Mouse (Mus musculus) gastrocnemius, postnatal 10 days (tissue): Measurements from ENCODE around the gene Spns1. TPM values are rescaled to one million over a fixed set of nuclear protein-coding genes. Genes with fewer than 3 reads are reported as not detected.
"Not testable (repeated sequence)": the region's sequence is repeated elsewhere in the genome, so short reads cannot be mapped to it uniquely, and the experiment has no call there.

Source experiments
- DNase-seq: peaks from one replicate; pipeline ENCODE4 v3.0.0; 2021; ENCODE audit warnings: mixed read lengths
- microRNA-seq, 2 experiments: library from miRNA; unstranded; fragments of <30 nt; microRNA quantifications; one replicate each; pipeline ENCODE4 v1.2.0; 2021
- total RNA-seq, 2 experiments: library from RNA; stranded (reverse); gene quantifications; 2 replicates each; pipeline ENCODE4 v1.2.3; 2021

Spns1 gene
- total RNA-seq, 2 experiments from 2014 or later: 25.1 to 28.0 TPM

DNA sequence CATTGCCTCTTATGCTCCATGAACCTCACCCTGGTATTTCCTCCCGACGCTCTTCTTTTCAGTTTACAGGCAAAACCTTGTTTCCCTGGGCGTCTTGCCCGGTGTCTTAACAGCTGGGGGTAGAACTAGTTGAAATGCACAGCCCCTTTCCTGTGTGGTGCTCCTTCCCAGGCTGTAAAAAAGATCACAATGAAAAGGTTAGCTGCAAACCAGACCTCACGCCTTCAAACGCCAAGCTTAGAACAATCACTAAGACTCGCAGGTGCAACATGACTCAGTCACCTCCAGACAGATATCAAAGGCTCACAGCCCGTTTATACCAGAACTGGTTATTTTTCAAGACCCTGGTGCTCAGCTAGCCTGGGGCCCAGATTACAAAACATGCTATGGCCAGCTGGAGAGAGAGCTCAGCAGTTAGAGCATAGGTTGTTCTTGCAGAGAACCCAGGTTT lies 37.7 kb downstream of the Spns1 start:
- DNase-seq: no peak

DNA sequence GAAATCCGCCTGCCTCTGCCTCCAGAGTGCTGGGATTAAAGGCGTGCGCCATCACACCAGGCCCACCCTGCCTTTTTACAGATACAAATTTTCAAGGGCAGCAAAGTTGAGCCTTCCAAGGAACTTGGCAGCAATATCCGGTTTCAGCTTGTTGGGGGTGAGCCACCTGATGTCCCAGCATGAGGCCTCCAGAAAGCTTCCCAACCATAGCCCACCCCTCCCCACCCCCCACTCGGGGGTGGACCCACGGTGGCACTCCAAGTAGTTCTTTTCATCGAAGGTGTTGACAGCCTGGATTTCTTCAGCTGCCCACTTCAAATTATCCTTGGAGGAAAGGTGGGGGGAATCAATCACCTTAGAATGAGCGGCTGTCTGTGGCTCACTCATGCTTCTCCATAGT lies 38.3 kb downstream of the Spns1 start:
- no peak for DNase-seq

DNA sequence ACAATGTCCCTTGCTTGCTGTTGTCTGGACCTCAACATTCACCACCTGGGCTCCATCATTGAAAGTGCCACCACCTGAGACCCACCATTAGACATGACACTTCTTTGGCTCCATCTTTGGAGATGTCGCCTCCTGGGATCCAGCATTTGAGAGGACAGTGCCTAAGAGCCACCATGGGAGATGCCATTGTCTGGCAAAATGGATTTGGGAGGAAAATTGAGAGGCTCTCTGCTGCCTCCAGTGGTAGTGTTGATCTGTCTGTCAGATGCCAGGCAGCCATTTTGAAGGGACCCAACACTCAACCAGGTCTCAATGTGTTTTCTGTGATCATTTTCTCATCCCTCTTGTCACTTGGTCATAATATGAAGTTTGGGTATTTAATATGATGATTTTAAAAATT lies 41.7 kb downstream of the Spns1 start:
- no peak for DNase-seq

DNA sequence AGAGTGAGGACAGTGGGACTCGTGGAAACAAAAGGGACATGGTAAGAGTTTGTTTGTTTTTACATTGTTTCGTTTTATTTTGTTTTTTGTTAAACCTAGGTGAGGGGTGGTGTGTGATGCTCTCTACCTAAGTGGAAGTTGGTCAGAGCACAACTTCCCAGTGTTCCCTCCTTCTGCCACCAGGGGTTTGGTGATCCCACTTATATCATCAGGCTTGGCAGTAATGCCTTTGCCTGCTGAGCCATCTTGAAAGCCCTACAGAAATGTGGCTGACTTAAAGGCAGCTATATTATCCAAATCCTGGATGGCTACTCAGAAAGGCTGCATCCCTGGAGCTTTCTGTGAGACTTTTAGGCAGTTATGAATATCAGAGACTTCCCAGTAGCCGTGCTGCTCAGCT lies 44.6 kb downstream of the Spns1 start:
- DNase-seq: no peak

DNA sequence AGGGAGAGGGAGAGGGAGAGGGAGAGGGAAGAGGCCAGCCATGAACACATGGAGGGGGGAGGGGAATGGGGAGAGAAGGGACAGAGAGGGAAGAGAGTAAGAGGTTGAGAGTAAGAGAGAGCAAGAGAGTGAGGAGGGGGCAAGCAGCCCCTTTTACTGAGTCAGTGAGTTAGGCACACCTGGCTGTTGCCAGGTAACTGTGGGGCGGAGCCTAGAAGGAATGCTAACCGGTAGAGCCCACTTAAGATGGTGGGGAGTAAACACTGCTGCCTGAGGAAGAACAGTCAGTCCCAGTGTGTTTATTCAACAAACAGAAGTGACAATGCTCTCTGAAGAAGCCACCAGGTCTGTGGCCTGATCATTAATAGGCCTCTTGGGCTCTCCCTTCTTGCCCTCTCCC lies 46.6 kb downstream of the Spns1 start:
- no peak for DNase-seq

DNA sequence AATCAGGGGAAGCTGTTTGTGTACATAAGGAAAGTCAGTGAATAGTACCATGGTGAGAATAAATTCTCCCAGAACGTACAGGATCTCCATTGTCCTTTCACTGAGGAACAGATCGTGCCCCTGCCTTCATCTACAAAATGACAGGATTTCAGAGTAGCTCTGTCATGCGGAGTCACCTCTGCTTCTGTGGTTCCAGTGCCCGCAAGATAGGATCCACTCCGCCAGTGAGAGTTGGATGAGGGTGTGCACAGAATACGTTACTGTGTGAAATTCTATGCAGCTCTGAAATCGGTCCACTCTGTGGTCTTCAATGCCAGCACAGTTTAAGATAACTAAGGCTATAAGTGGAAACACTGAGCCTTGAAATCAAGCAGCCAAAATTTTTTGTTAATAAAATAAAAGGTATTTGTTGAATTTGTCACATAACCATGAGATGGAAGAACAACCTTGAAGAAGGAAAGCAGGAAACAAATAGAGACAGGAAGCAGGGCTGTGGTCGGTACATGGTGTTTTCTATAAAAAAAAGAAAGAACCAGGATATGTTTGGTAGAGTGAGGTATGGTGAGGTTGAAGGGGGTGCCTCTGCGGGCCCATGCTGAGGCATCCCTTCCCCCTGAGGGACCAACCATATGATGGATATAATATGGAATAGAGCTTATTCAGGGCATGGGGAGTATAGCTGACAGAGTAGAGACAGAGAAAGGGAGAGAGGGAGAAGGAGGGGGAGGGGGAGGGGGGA lies 47.2 kb downstream of the Spns1 start:
- DNase-seq: no peak

DNA sequence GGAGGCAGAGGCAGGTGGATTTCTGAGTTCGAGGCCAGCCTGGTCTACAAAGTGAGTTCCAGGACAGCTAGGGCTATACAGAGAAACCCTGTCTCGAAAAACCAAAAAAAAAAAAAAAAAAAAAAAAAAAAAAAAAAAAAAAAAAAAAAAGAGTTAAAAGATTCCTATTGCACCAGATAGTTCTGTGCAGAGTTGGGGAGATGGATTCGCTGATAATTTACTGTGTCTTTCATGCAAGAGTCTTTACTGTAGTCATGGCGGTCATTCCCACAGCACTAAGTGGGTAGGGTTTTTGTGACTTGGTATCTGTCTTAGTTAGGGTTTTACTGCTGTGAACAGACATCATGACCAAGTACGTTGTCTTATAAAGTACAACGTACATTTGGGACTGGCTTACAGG lies 48.4 kb downstream of the Spns1 start:
- not testable (repeated sequence) for DNase-seq

DNA sequence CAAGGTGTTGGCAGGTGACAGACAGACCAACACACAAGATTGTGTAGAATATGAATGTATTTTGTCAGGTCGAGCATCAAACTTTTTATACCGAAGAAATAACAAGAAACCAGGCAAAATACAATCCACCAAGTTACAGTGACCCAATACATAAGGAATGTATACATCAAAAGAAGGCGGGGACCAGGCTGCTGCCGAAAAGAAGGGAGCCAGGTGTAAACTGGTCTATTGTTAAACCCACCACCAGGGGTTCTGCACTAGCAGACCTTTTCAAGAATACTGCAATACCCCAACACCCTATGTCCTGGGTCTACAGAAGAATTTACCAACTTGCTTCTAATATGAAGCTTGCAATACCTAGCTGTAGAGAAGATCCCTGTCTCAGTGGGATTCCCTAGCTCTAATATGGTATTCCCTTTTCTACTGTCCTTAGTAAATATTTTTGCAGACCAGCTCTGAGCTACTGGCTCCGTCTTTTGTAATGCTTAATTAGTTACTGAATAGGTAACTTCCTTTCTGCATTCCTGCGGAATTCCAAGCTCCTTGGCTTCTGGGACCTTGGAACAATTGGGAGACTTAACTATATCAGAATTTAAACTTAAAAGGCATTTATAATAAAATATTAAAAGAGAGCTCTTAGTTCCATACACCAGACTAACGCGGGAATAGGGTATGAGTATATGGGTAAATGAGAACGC lies 51.5 kb downstream of the Spns1 start:
- DNase-seq: not testable (repeated sequence)

DNA sequence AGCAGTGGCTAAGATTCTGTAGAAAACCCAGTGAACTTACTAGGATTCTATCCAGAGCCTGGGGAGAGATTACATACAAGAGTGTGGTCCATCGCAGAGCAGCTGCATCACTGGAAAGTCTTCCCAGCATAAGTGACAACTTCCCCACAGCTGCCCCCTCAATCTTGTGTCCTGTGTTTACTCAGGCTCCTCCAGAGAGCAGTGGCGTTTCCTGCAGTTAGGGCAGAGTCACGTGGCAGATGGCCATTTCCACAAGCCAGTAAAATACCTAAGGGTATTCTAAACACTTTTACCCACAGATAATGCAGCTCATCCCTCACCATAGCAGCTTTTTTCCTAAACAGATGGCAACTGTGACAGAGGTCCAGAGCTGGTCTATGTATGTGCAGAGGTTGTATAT lies 52.5 kb downstream of the Spns1 start:
- DNase-seq: no peak

DNA sequence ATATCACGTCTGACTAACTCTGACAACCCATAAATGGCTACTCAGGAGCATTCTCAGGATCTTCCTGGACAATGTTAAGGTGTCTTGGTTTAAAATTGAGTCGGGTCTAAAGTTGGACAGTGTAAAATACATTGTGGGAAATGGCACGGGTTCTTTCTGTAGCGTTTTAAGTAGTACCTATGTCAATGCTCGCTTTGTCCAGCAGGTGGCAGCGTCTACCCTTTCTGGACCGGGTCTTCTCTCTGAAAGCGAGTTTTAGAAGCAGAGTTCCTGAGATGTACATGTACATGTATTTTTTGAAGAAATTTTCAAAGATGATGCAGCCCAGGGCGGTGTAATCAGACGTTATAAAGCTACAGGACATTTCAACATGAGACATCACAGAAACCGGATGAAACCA lies 53.5 kb downstream of the Spns1 start:
- peak; percentile 80 for DNase-seq

Small RNAs within 50 kb of the gene (microRNA-seq; reads per million reads assigned to microRNA genes)
- 0 reads per million in 2 experiments for gene Mir7058

Other genes with a start within 250 kb of the Spns1 start
- gene Xpo6, start 176.9 kb downstream of the Spns1 start, total RNA-seq: 10 to 100 TPM; 24.5 to 39.1 TPM
- gene Sbk1, start 104.8 kb downstream of the Spns1 start, total RNA-seq: 10 to 100 TPM; 35.2 to 38.0 TPM
- gene Lat, start 7.9 kb downstream of the Spns1 start, total RNA-seq: 1 to 10 TPM in 1 of 2 experiments, under 1 TPM in 1; 0.42 to 1.1 TPM
- 1 to 10 TPM; 3.1 to 3.2 TPM for gene Nfatc2ip, start 19.3 kb upstream of the Spns1 start, total RNA-seq
- under 1 TPM; 0.35 to 0.72 TPM for gene Cd19, start 37.4 kb upstream of the Spns1 start, total RNA-seq
- 10 to 100 TPM; 11.4 to 15.2 TPM for gene Rabep2, start 51.3 kb upstream of the Spns1 start, total RNA-seq
- gene Atp2a1, start 85.7 kb upstream of the Spns1 start, total RNA-seq: over 10,000 TPM; 11,325 to 12,607 TPM
- 10 to 100 TPM; 52.0 to 53.7 TPM for gene Sh2b1, start 98.0 kb upstream of the Spns1 start, total RNA-seq
- gene Tufm, start 109.9 kb upstream of the Spns1 start, total RNA-seq: 100 to 1,000 TPM in 1 of 2 experiments, 10 to 100 TPM in 1; 99.0 to 114 TPM
- gene Atxn2l, start 126.0 kb upstream of the Spns1 start, total RNA-seq: 10 to 100 TPM; 33.6 to 45.6 TPM
- gene Eif3c, start 189.0 kb upstream of the Spns1 start, total RNA-seq: 100 to 1,000 TPM; 147 to 153 TPM
- gene Apobr, start 207.5 kb upstream of the Spns1 start, total RNA-seq: 1 to 10 TPM in 1 of 2 experiments, under 1 TPM in 1; 0.59 to 1.0 TPM
- gene Cln3, start 208.4 kb upstream of the Spns1 start, total RNA-seq: 10 to 100 TPM in 1 of 2 experiments, 1 to 10 TPM in 1; 6.3 to 14.3 TPM
- not detected for gene Il27, start 217.5 kb upstream of the Spns1 start, total RNA-seq